Mouse (Mus musculus) E14TG2a.4 (cell line): Measurements from ENCODE around the gene Dap.

Source experiments
- H3K27me3 ChIP-seq: 2 replicates; pipeline ENCODE4 v1.6.1; 2014; ENCODE audit warnings: low read length, control low read depth; ENCODE audit not compliant: insufficient read depth
- H3K36me3 ChIP-seq: 2 replicates; pipeline ENCODE4 v1.6.1; 2014; ENCODE audit warnings: low read length, control low read depth; ENCODE audit not compliant: insufficient read depth
- H3K4me1 ChIP-seq: replicated peaks from 2 replicates; pipeline ENCODE4 v1.6.1; 2014; ENCODE audit warnings: low read depth, low read length, control low read depth
- H3K4me3 ChIP-seq: replicated peaks from 2 replicates; pipeline ENCODE4 v1.5.1; 2014; ENCODE audit warnings: mild to moderate bottlenecking, low read length
- H3K9me3 ChIP-seq: 2 replicates; pipeline ENCODE4 v1.6.1; 2014; ENCODE audit warnings: low read length, control low read depth
- CTCF ChIP-seq: conservative IDR thresholded peaks from 2 replicates; pipeline ENCODE4 v1.5.1; 2014; ENCODE audit warnings: low read length
- NANOG ChIP-seq: IDR thresholded peaks from 2 replicates; pipeline ENCODE4 v1.6.1; 2014; ENCODE audit warnings: borderline replicate concordance, low read length, mixed read lengths
- POU5F1 ChIP-seq: IDR thresholded peaks from 2 replicates; pipeline ENCODE4 v1.6.1; 2014; ENCODE audit warnings: low read length, borderline replicate concordance

The Dap gene

GRCm38 (mm10) chr15:31264827-31265226 is 40.7 kb downstream of the Dap start:
- TF ChIP-seq CTCF = peak; percentile 48
- no peak for TF ChIP-seq POU5F1
- 0 out of 2 replicates have a peak, but pooled peaks cover 3% of the 10 kb centered on the region for H3K4me1 ChIP-seq
- H3K36me3 ChIP-seq = no peaks in the 10 kb centered on the region
- H3K4me3 ChIP-seq = no peak overlapping the region
- H3K9me3 ChIP-seq = no peaks in the 10 kb centered on the region
- peaks cover 29% of the 10 kb centered on the region for H3K27me3 ChIP-seq

- peaks cover 26% of the 10 kb centered on the region for H3K27me3 ChIP-seq
- H3K4me1 ChIP-seq = 0 out of 2 replicates have a peak, but pooled peaks cover 3% of the 10 kb centered on the region
- H3K36me3 ChIP-seq = no peaks in the 10 kb centered on the region
- no peak overlapping the region for H3K4me3 ChIP-seq
- TF ChIP-seq POU5F1 = no peak
- TF ChIP-seq CTCF = no peak
- TF ChIP-seq NANOG = no peak
- no peaks in the 10 kb centered on the region for H3K9me3 ChIP-seq
Measured at GRCm38 (mm10) chr15:31265404-31265803, 41.3 kb downstream of the Dap start.

- H3K4me3 ChIP-seq = no peak overlapping the region
- no peaks in the 10 kb centered on the region for H3K36me3 ChIP-seq
- H3K27me3 ChIP-seq = peaks cover 23% of the 10 kb centered on the region
- 0 out of 2 replicates have a peak, but pooled peaks cover 3% of the 10 kb centered on the region for H3K4me1 ChIP-seq
- H3K9me3 ChIP-seq = no peaks in the 10 kb centered on the region
- TF ChIP-seq POU5F1 (no peak), NANOG (no peak), CTCF (no peak)
Measured at GRCm38 (mm10) chr15:31265845-31266244, 41.7 kb downstream of the Dap start.

GRCm38 (mm10) chr15:31268148-31268547 is 44.0 kb downstream of the Dap start:
- H3K36me3 ChIP-seq = no peaks in the 10 kb centered on the region
- peaks cover 16% of the 10 kb centered on the region for H3K4me1 ChIP-seq
- TF ChIP-seq CTCF (no peak), NANOG (no peak), POU5F1 (no peak)
- peaks cover 40% of the 10 kb centered on the region for H3K27me3 ChIP-seq
- no peaks in the 10 kb centered on the region for H3K9me3 ChIP-seq
- H3K4me3 ChIP-seq = no peak overlapping the region

GRCm38 (mm10) chr15:31269558-31269957 is 45.4 kb downstream of the Dap start:
- no peak for TF ChIP-seq NANOG
- TF ChIP-seq CTCF = no peak
- TF ChIP-seq POU5F1 = no peak
- H3K4me1 ChIP-seq = peaks cover 16% of the 10 kb centered on the region
- no peaks in the 10 kb centered on the region for H3K36me3 ChIP-seq
- H3K27me3 ChIP-seq = peaks cover 46% of the 10 kb centered on the region
- H3K4me3 ChIP-seq = no peak overlapping the region
- H3K9me3 ChIP-seq = no peaks in the 10 kb centered on the region

- peak overlapping the region; percentile 62 for H3K4me3 ChIP-seq
- peaks cover 35% of the 10 kb centered on the region for H3K27me3 ChIP-seq
- peaks cover 13% of the 10 kb centered on the region for H3K4me1 ChIP-seq
- TF ChIP-seq NANOG = no peak
- TF ChIP-seq CTCF = no peak
- no peak for TF ChIP-seq POU5F1
- no peaks in the 10 kb centered on the region for H3K36me3 ChIP-seq
- no peaks in the 10 kb centered on the region for H3K9me3 ChIP-seq
Measured at GRCm38 (mm10) chr15:31272695-31273094, 48.6 kb downstream of the Dap start.

- TF ChIP-seq NANOG = no peak
- TF ChIP-seq POU5F1 = no peak
- no peak for TF ChIP-seq CTCF
- no peaks in the 10 kb centered on the region for H3K9me3 ChIP-seq
- peaks cover 16% of the 10 kb centered on the region for H3K4me1 ChIP-seq
- H3K4me3 ChIP-seq = no peak overlapping the region
- H3K27me3 ChIP-seq = peaks cover 35% of the 10 kb centered on the region
- H3K36me3 ChIP-seq = no peaks in the 10 kb centered on the region
Measured at GRCm38 (mm10) chr15:31273509-31273908, 49.4 kb downstream of the Dap start.

- no peak overlapping the region for H3K4me3 ChIP-seq
- H3K4me1 ChIP-seq = peaks cover 10% of the 10 kb centered on the region
- H3K36me3 ChIP-seq = no peaks in the 10 kb centered on the region
- TF ChIP-seq POU5F1 (no peak), NANOG (no peak), CTCF (no peak)
- H3K9me3 ChIP-seq = no peaks in the 10 kb centered on the region
- peaks cover 16% of the 10 kb centered on the region for H3K27me3 ChIP-seq
Measured at GRCm38 (mm10) chr15:31278090-31278489, 54.0 kb downstream of the Dap start.

GRCm38 (mm10) chr15:31279120-31279519 is 55.0 kb downstream of the Dap start:
- Histone ChIP-seq H3K4me1 (peaks cover 9% of the 10 kb centered on the region), H3K27me3 (peaks cover 9% of the 10 kb centered on the region), H3K9me3 (no peaks in the 10 kb centered on the region), H3K4me3 (no peak overlapping the region), H3K36me3 (no peaks in the 10 kb centered on the region)
- TF ChIP-seq POU5F1 (no peak), NANOG (no peak), CTCF (no peak)
